Mouse (Mus musculus) adrenal gland, postnatal 10 days (tissue): ENCODE measurements around the gene Dnaja4. TPM values are rescaled to one million over a fixed set of nuclear protein-coding genes. Genes with fewer than 3 reads are reported as not detected.
A peak's percentile ranks its signal among the peaks of the same experiment; 100 is the strongest.

Experiments used
- DNase-seq: peaks from one replicate; pipeline ENCODE4 v3.0.0; 2021; ENCODE audit warnings: mixed read lengths
- microRNA-seq: library from miRNA; unstranded; fragments of <30 nt; microRNA quantifications from one replicate; pipeline ENCODE4 v1.2.0, GENCODE M21; 2021
- total RNA-seq, 2 experiments: library from RNA; stranded (reverse); gene quantifications; 2 replicates each; pipeline ENCODE4 v1.2.3; 2021

The Dnaja4 gene
- total RNA-seq, 2 experiments from 2014 or later = 10.0 to 16.7 TPM

GRCm38 (mm10) chr9:54752201-54752943, 53.7 kb downstream of the Dnaja4 start:
- no peak for DNase-seq

- no peak for DNase-seq
Observed at GRCm38 (mm10) chr9:54752944-54753295, 54.2 kb downstream of the Dnaja4 start.

GRCm38 (mm10) chr9:54759592-54759991, 60.9 kb downstream of the Dnaja4 start:
- no peak for DNase-seq

- DNase-seq = no peak
Observed at GRCm38 (mm10) chr9:54764091-54764490, 65.4 kb downstream of the Dnaja4 start.

- peak; percentile 28 for DNase-seq
Observed at GRCm38 (mm10) chr9:54764561-54765217, 66.0 kb downstream of the Dnaja4 start, which contains the start of gene Crabp1. Gene Crabp1 (plus strand): TSS chr9:54764748.

- DNase-seq = no peak
Observed at GRCm38 (mm10) chr9:54765336-54766085, 66.8 kb downstream of the Dnaja4 start.

Small RNA genes lying within 50 kb of the gene (microRNA-seq; reads per million reads assigned to microRNA genes)
- not detected for gene Mir5710

Other genes with a start within 250 kb of the Dnaja4 start
- 10 to 100 TPM; 11.7 to 15.2 TPM for gene Dmxl2, start 197.2 kb upstream of the Dnaja4 start, total RNA-seq
- not detected for gene Sh2d7, start 159.9 kb upstream of the Dnaja4 start, total RNA-seq
- 10 to 100 TPM; 69.3 to 83.3 TPM for gene Cib2, start 138.7 kb upstream of the Dnaja4 start, total RNA-seq
- gene Idh3a, start 112.5 kb upstream of the Dnaja4 start, total RNA-seq = 100 to 1,000 TPM; 806 to 826 TPM
- gene Acsbg1, start 37.0 kb upstream of the Dnaja4 start, total RNA-seq = 100 to 1,000 TPM in 1 of 2 experiments, 10 to 100 TPM in 1; 85.7 to 119 TPM
- 10 to 100 TPM; 74.9 to 78.8 TPM for gene Wdr61, start 35.6 kb downstream of the Dnaja4 start, total RNA-seq
- 1 to 10 TPM; 3.9 to 5.9 TPM for gene Crabp1, start 65.9 kb downstream of the Dnaja4 start, total RNA-seq
- 10 to 100 TPM; 49.1 to 52.0 TPM for gene Ireb2, start 164.9 kb downstream of the Dnaja4 start, total RNA-seq
- 10 to 100 TPM in 1 of 2 experiments, 1 to 10 TPM in 1; 7.6 to 10.8 TPM for gene Hykk, start 218.4 kb downstream of the Dnaja4 start, total RNA-seq